Comparison of ENCODE assay signal across 8 mouse cellular contexts in genomic region chr9:95844825-95845460, GRCm38 (mm10). TPM values are rescaled to one million over a fixed set of nuclear protein-coding genes. Genes with fewer than 3 reads are reported as not detected.
DNase-seq lines count a peak whose midpoint lies in the region; ATAC-seq and TF ChIP-seq lines count a peak whose summit lies in the region.

Gene Pls1, minus strand, starts transcription at chr9:95845311.

- peak within 1 kb of the TSS; percentile 77 for H3K9ac ChIP-seq in heart, embryonic 14.5 days (ENCODE audit: low read length)
- peak within 1 kb of the TSS; percentile 62; the same call in 1 of the 2 replicates for H3K9ac ChIP-seq in kidney, postnatal 0 days (ENCODE audit: low read depth, low read length)

- H3K79me2 ChIP-seq in myocyte (ENCODE audit: control insufficient read depth, insufficient read depth) = no peaks in the 10 kb centered on the region

- under 1% methylated on average over 46 of the region's 46 CpGs for WGBS in forebrain, embryonic 10.5 days
- 1% methylated on average over 38 of the region's 46 CpGs for WGBS in heart, embryonic 14.5 days
- WGBS in kidney, postnatal 0 days = under 1% methylated on average over 46 of the region's 46 CpGs

- peak within 1 kb of the TSS; percentile 98 for H3K4me2 ChIP-seq in heart, embryonic 14.5 days (ENCODE audit: low read length)
- H3K4me2 ChIP-seq in kidney, postnatal 0 days (ENCODE audit: low read length) = peak within 1 kb of the TSS; percentile 98
- H3K4me2 ChIP-seq in myocyte (ENCODE audit: low read depth) = peak within 1 kb of the TSS; percentile 56

- H3K4me3 ChIP-seq in forebrain, embryonic 10.5 days = peak within 1 kb of the TSS; percentile 74
- H3K4me3 ChIP-seq in heart, embryonic 14.5 days (ENCODE audit: control insufficient read depth in 1 of 2, insufficient read depth in 1 of 2, low read depth in 1 of 2, low read length in 2 of 2) = peak within 1 kb of the TSS; percentile 62 to 72
- peak within 1 kb of the TSS; percentile 61 for H3K4me3 ChIP-seq in kidney, postnatal 0 days (replicated peaks; ENCODE audit: low read depth, low read length)
- H3K4me3 ChIP-seq in myocyte = no peak within 1 kb of the TSS

- no peak for TF ChIP-seq CTCF in kidney, postnatal 0 days (IDR thresholded peaks at IDR 0.05; ENCODE audit: low read depth)

- H3K9me3 ChIP-seq in forebrain, embryonic 10.5 days = no peaks in the 10 kb centered on the region
- H3K9me3 ChIP-seq in heart, embryonic 14.5 days (ENCODE audit: control insufficient read depth, low read length) = no peaks in the 10 kb centered on the region
- no peaks in the 10 kb centered on the region for H3K9me3 ChIP-seq in kidney, postnatal 0 days (replicated peaks; ENCODE audit: low read length)

- DNase-seq in monocyte, adult 2 months (ENCODE audit: low read depth in 1 of 2, low spot score in 2 of 2) = peak; percentile 21 to 32
- DNase-seq in forebrain, embryonic 10.5 days (ENCODE audit: extremely low spot score, low spot score) = peak; percentile 88
- DNase-seq in kidney, postnatal 0 days (ENCODE audit: low spot score) = peak; percentile 81
- DNase-seq in liver = peak; percentile 74
- peak; percentile 66 for DNase-seq in spleen, postnatal 36 days (ENCODE audit: low spot score in 2 of 2)

- no peak for ATAC-seq in monocyte, adult 5-6 weeks (replicated peaks; ENCODE audit: insufficient number of reproducible peaks, low FRiP score, low TSS enrichment, poor library complexity, severe bottlenecking)
- 0 out of 2 replicates have a peak, but pooled peaks have one; percentile 43 for ATAC-seq in heart, embryonic 14.5 days (ENCODE audit: insufficient number of reproducible peaks, insufficient read depth, low FRiP score, low read depth)
- ATAC-seq in kidney, postnatal 0 days (replicated peaks; ENCODE audit: low FRiP score, low read depth) = peak; percentile 88

- H3K27ac ChIP-seq in forebrain, embryonic 10.5 days = peak within 1 kb of the TSS; percentile 83
- H3K27ac ChIP-seq in heart, embryonic 14.5 days (replicated peaks in 1 of 2; ENCODE audit: control insufficient read depth in 1 of 2, insufficient read depth in 1 of 2, low read depth in 2 of 2, low read length in 2 of 2) = no peak within 1 kb of the TSS
- H3K27ac ChIP-seq in kidney, postnatal 0 days = peak within 1 kb of the TSS; percentile 64

- no peak for TF ChIP-seq POLR2A in myocyte (IDR thresholded peaks at IDR 0.05; ENCODE audit: insufficient read length, low read depth)

- peaks cover 39% of the 10 kb centered on the region for H3K27me3 ChIP-seq in forebrain, embryonic 10.5 days (ENCODE audit: poor library complexity, severe bottlenecking)
- peaks cover 30% of the 10 kb centered on the region for H3K27me3 ChIP-seq in heart, embryonic 14.5 days (ENCODE audit: control insufficient read depth, insufficient read depth, low read length)
- H3K27me3 ChIP-seq in kidney, postnatal 0 days (ENCODE audit: insufficient read depth, low read length) = no peaks in the 10 kb centered on the region
- H3K27me3 ChIP-seq in myocyte (ENCODE audit: control insufficient read depth, insufficient read depth, insufficient read length) = peaks cover 16% of the 10 kb centered on the region

- H3K36me3 ChIP-seq in forebrain, embryonic 10.5 days (replicated peaks) = no peaks in the 10 kb centered on the region
- no peaks in the 10 kb centered on the region for H3K36me3 ChIP-seq in heart, embryonic 14.5 days (ENCODE audit: control insufficient read depth, insufficient read depth, low read length)
- H3K36me3 ChIP-seq in kidney, postnatal 0 days (ENCODE audit: insufficient read depth, low read length) = no peaks in the 10 kb centered on the region
- H3K36me3 ChIP-seq in myocyte (ENCODE audit: control insufficient read depth, insufficient read depth) = no peaks in the 10 kb centered on the region

- H3ac ChIP-seq in myocyte (ENCODE audit: control insufficient read depth, insufficient read length) = no peak within 1 kb of the TSS

- peaks cover 24% of the 10 kb centered on the region for H3K4me1 ChIP-seq in forebrain, embryonic 10.5 days
- no peaks in the 10 kb centered on the region for H3K4me1 ChIP-seq in heart, embryonic 14.5 days (ENCODE audit: control insufficient read depth in 2 of 2, insufficient read depth in 2 of 2, low read length in 2 of 2)
- no peaks in the 10 kb centered on the region for H3K4me1 ChIP-seq in kidney, postnatal 0 days (replicated peaks; ENCODE audit: insufficient read depth, low read length)

TF ChIP-seq in myocyte, 11 proteins besides CTCF, POLR2A, EP300 and RAD21:
- TF ChIP-seq CEBPB (IDR thresholded peaks at IDR 0.05; ENCODE audit: insufficient read depth, poor library complexity, severe bottlenecking) (no peak), REST (IDR thresholded peaks at IDR 0.05; ENCODE audit: insufficient read depth, insufficient read length) (no peak), POLR2AphosphoS2 (IDR thresholded peaks at IDR 0.05; ENCODE audit: insufficient read length, low read depth) (no peak), USF1 (IDR thresholded peaks at IDR 0.05; ENCODE audit: low read depth) (no peak), MYOD1 (IDR thresholded peaks at IDR 0.05; ENCODE audit: control insufficient read depth in 1 of 3, insufficient read length in 2 of 3, low read depth in 2 of 3) (no peak), SRF (IDR thresholded peaks at IDR 0.05; ENCODE audit: control insufficient read depth, insufficient read length, low read depth) (no peak), MYOG (IDR thresholded peaks at IDR 0.05; ENCODE audit: control insufficient read depth in 1 of 3, insufficient read depth in 1 of 3, insufficient read length in 2 of 3, low read depth in 2 of 3) (no peak), MAX (IDR thresholded peaks at IDR 0.05; ENCODE audit: low read depth) (no peak)

RNA-seq across cellular contexts. Expression of gene Pls1, which starts in this region (rescaled TPM):
- 5.4 to 6.1 TPM in 2 of 3 replicates, not detected in the other for total RNA-seq in monocyte, adult 5-6 weeks (2017)
- 5.6 and 5.9 TPM in 2 replicates for polyA plus RNA-seq in forebrain, embryonic 10.5 days (2016; fragmentation: Nextera tagmentation; extraction: Ambion mirVana)
- 0.61 and 0.71 TPM in 2 replicates for polyA plus RNA-seq in heart, embryonic 14.5 days (2014; fragmentation: Nextera tagmentation; extraction: Ambion mirVana)
- 30.2 and 33.4 TPM in 2 replicates for polyA plus RNA-seq in kidney, postnatal 0 days (2015; fragmentation: Nextera tagmentation; extraction: Ambion mirVana)
- polyA plus RNA-seq in myocyte (2012; fragmentation: generic; extraction: Trizol) = not detected

Comparison
In these comparisons a context has a peak if more than half of its experiments do, and no peak if none do; other contexts are left out.
1. Peak in ATAC-seq, H3K4me3 ChIP-seq, H3K9ac ChIP-seq and H3K4me2 ChIP-seq in heart, embryonic 14.5 days; RNA of the gene not detected or under 1 TPM.
2. DNase-seq: peak in every context shown above with its lines; median percentile 88 in forebrain, embryonic 10.5 days; 81 in kidney, postnatal 0 days; 74 in liver; 66 in spleen, postnatal 36 days; 26 in monocyte, adult 2 months.
3. H3K27ac ChIP-seq: peak in forebrain, embryonic 10.5 days (single experiment) and kidney, postnatal 0 days (single experiment); none in heart, embryonic 14.5 days (0 of 2).
4. Peak in every context shown above with its lines, with median percentiles within 50 percentile points of each other: H3K4me2 ChIP-seq.